Mouse (Mus musculus): ENCODE results near the gene Trim9. TPM values are rescaled to one million over a fixed set of nuclear protein-coding genes. Genes with fewer than 3 reads are reported as not detected.

Trim9 gene
- total RNA-seq (2021) = 1 to 10 TPM; 1.3 to 1.5 TPM
- long read RNA-seq, experiment 1 = 0 reads
- long read RNA-seq, experiment 2 = 0 reads

DNA sequence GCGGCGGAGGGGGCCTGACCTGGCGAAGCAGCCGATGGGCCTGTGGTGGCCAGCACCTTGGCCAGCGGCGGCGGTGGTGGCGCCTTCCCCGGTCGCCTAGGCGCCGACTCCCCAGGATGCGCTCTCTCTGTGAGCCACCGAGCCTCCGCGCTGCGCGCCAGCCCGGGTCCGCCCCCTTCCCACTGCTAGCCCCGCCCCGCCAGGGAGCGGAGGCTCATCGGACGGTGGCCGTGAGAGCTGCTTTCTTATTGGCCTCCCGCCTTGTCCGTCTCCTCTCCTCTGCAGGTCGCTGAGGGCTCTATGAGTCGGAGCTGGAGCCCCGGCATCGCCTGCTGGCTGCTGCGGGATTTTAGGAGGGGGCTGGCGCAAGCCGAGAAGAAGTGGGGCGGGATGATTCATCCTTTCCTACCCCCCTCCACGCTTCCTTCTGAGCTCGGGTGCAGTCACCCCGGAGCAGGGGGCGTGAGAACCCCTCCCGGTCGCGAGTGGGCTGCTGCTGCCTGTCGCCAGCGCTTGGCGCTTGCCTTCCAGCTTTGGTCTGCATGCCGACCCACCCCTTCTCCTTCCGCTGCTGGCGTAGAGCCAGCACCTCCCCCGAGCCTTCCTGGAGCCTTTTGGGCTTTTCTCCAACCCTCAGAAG lies at the start of gene Trim9:
Gene Trim9 (minus strand): TSS at position 413 of the 640 bp plus-strand sequence.
- peak; percentile 96 to 97 for DNase-seq

DNA sequence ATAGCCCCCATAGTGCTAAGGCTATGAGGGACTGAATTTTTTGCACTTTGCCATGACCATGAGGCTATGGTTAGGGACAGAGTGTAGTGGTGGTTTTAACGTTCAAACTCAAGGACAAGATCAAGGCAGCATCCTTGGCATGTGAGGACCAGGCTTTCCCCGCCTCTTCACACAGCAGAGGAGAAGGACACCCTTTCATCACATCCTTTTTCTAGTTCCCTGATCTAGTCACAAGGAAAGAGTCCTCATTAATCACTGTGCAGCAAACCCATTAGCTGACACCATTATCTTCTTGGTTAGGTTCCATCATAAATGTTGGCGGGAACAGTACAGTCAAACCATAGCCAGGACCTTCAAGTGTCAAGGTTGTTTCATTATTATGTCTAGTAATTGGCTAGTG lies 47.6 kb upstream of the Trim9 start:
- DNase-seq = peak; percentile 9 to 55

DNA sequence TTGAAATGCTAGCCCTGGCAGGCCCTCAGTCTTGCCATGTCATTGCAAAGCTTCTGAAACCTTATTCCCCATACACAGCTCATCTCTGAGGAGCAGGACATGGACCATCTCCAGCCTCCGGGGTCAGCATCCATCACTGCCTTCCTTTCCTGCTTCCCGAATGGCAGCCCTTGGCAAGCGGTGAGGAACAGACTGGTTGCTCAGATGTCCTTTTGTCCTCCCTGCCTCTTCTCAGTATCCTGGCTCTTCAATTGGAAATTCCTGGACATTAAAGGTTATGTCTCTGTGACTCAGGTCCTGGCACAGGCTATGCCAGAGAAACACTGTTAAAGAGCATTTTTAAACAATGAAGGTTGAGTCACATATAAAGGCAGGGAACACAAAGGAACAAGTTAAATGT lies 43.8 kb upstream of the Trim9 start:
- DNase-seq = peak; percentile 21 to 48

DNA sequence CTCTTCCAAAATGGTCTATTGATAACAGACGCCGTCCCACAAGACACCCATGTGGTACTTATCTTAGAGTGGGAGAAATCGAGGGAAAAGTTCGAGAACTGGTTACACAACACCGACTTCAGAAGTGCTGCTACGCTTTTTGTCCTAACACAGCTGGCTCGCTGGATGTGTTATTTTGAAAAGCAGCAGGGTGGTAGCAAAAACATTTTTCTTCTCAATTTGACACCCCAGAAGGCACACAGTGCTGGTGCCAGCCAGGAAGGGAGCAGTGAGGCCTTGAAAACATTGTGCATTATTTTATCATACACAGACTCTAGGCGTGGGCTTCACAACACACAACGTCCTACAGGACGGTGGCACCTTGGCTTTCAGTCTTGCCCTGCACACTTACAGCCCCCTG lies 27.6 kb upstream of the Trim9 start:
- no peak for DNase-seq

DNA sequence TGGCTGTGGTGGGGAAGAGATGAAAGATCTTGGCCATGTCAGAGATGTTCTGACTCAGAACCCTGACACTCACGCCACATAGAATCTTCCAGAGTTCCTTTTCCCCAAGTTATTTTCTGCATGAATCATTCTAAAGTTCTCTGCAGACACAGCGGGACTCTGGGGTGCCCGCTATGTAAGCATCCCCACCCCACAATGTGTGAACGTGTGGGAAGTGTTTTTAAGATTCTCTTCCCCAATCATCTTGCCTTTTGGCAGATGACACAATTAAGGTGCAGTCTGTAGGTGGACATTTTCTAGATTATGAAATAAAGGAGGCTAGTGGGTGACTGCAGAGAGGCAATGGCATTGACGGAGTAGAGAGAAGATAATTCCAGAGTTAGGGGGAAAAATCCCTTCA lies 25.5 kb upstream of the Trim9 start:
- DNase-seq = no peak

DNA sequence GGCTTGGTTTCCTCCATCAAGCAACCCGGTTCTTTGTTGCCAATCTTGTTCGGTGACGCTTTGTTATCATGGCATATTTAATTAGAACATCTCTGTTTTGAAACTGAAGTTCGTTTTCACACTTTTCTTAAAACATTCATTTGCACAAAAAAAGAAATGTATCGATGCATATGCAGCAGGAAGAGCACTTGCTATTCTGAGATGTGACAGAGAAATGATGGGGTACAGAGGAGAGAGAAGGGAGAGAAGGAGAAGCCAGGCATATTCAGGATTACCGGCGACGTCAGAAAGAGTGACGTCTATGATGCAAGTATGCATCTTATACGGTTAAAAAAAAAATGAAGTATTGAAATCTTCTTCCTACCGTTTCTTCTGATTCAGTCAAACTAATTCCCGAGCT lies 21.9 kb upstream of the Trim9 start:
- no peak for DNase-seq

DNA sequence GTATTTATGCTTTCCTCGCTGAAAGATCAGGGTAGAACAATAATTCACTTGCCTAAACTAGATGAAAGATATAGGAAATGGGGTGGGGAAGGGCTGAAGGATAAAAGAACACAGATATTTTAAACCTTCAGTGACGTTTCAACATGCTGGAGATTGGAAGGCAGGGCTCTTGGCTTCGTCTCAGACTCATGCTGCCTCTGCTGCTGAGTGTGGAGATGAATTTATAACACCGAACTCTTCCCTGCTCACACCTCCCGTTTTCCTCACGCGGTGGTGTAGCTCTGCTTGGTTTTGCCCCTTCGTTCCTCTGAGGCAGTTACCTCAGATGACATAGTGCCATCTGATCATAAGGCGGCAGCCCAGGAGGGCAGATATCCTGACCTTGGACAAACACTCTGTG lies 21.4 kb upstream of the Trim9 start:
- DNase-seq = no peak

DNA sequence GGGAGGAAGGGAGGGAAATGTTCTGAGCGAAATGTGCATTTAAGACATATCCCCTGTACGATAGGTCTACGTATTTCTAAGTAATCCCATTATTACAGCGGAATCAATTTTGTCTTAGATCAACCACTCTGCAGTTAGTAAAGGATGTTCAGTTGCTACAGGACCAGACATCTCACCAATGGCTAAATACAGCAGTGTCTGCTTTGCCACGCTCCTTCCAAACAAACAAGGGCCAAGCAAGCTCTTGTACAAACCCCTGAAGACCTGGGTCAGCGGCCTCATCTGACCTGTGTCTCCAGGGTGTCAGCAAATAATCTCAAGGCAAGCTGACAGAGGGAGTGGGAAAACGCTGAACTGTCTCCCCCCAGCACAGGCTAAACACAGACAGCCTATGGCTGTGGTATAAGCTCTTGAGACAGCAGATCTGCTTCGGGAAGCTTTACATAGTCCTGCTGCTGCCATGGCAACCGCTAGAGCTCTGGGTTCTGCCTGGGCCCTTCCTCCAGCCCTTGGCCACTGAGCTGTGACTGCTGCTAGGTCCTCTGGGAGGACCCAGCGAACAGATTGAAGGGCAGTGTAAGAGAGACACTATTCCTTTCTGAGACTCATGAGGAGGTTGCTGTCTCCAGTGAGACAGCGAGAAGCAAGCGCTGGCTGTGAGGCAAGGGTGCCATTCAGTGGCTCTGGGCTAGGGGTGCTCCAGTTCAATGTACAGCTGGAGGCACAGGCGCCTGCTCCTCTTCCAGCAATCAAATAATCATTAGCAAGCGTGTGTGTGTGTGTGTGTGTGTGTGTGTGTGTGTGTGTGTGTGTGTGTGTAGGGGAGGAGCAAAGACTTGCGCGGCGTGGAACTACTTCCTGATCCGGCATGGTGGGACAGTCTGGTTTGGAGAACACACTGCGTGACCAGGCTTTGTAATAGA lies 20.2 kb upstream of the Trim9 start:
- DNase-seq = peak; percentile 24 to 55

DNA sequence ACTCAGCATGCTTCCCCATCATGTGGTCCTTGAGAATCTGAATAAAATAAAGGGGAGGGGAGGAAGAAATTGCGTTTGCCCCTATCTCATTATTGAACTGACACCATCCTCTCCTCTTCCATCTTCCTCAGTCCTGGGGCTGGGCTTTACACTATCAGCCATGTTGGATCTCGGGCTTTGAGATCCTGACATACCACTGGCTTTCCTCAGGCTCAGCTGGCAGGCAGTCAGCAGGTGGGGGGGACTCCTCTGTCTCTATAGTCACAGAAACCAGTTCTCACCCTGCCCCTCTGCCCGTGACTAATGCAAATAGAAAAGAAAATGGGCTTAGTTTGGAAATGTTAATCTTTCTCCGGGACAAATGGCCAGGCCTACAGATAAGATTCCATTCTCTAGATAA lies 15.6 kb upstream of the Trim9 start:
- no peak for DNase-seq

DNA sequence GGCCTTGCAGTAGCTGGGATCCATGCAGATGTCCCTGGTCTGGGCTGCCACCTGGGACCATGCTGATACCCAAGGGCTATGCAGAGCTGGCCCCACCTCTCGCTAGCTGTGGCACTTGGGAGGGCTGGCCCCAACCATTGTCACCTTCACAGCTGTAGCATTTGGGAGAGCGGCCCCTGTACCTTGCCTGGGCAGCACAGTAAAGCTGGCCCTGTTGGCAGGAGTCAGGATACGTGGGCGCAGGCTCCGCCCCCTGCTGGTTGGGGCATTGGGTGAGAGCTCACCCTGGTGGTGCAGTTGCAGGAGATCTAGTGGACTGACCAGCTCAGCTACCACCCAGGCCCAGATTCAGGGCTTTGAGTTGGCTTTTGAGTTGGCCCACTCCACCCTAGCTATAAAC lies 12.9 kb upstream of the Trim9 start:
- DNase-seq = no peak

DNA sequence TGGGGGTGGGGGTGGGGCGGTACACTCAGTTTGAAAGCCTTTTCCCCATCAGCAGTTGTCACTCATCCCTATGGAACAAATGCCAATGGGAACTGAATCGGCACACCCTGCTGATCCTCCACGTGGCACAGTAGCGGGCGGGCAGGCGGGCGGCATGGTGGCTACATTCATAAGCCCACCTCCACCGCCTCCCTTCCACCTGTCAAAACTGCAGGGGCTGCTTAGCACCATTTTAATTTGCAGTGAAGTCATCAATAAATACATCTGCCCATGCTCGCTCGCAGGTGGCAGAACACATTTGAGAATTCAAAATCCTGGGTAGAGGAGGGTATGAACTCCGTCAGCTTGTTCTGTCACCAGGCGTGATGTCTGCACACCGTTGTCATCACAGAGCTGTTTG lies 12.0 kb upstream of the Trim9 start:
- no peak for DNase-seq

DNA sequence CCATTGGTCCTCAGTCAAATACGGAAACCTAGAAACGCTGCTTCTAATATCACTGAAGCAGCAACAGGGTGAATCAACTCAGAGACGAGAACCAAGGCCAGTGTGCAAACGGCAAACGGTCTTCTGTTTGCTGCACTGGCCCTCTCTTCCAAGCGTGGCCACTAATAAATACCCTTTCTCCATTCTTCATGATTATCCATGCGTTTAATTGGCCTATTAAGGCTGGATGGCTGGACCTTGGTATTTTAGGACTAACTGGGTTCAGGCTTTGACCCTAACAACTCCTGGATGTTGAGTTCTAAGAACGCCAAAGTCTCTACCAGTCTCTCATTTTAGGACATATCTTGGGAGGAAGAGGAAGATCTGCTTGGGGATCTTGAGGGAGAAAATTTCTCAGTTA lies 7.5 kb upstream of the Trim9 start:
- no peak for DNase-seq

DNA sequence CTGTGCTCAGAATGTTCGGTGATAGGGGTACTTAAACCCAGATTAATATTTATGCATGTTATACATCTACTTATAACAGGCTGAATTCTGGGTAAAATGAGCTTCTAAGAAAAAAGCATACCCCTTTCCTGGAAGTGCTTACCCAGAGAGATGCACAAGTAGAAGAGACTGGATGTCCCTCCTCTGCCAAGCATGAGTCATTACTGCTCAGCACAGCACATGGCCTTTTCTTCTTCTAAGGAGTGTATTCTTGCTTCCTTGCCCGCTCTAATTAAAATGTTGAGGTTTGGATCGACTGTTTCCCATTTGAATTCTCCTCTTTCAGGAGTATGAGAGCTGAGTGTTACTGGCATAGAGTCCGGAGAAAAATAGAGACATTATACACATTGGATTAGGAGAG lies 3.1 kb upstream of the Trim9 start:
- peak in 1 of 2 experiments; percentile 15 for DNase-seq

DNA sequence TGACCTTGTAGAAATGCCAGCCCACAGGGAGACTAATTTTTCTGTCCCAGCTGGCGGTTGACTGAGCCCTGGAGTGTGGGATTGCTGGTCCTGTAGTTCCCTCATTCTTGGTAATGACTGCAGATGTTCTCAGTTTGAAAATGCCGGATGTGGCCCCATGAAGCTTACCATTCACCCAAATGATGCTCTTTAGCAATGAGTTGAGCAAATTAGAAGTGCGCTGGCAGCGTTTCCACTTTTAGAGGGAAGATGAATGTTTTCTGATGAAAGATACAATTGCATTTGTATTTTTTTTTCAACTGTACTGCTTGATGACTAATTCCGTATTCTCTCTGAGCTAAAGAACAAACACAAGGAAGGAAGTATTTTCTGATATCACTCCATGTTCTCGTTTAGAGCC lies 2.4 kb upstream of the Trim9 start:
- DNase-seq = no peak

DNA sequence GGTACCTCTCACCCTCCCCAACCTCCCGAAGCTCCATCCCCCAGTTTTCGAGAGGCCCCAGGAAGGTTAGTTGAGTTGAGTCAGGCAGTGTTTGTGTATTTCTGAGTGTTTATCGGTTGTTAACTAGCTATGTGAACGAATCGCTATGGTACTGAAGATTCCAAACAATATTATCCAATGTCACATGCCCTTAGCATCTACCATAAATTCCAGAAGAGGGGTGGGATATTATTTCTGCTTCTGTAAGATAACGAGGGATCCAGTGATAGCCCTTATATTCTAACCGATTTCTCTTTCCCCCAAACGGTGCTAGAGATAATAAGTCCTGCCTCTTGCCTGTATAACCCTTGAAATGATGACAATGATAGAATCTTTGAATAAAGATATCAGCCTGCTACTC lies 612 bp upstream of the Trim9 start:
- no peak for DNase-seq

DNA sequence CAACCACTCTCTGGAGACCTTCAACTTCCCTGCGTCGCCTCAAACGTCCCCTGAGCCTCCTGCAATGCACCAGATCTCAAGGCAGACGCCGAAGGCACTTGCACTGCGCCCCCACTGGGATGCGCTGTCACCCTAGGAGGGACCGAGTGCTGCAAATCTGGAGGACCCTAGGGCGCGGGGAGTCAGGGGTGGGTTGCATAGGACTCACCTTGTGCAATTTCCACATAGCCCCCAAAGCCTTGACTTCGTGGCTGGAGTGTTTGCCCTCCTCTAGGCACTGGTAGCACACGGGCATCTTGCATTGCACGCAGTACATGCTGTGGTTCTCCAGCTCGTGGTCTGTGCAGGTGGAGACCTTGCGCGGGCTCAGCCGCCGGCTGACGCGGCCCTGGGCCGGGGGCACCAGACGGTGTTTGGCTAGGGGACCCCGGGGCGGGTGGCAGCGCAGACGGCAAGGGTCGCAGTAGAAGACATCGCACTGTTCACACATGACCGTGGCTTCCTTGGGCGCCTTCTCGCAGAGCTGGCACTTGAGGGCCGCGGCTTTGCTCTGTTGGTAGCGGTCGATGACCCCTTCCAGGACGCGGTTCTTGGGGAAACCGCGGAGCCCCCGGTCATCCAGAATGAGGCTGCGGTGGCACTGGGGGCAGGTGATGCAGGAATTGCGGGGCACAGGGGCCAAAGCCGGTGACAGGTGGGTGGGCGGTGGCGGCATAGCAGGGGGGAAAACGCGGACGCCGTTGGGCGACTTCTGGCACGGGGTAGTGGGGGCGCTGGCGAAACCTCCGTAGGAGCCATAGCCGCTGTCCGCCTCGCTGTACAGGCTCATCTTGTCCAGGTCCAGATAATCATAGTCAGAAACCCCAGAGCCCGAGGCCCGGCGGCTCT lies 1.0 kb downstream of the Trim9 start:
- DNase-seq = peak; percentile 43 to 48

DNA sequence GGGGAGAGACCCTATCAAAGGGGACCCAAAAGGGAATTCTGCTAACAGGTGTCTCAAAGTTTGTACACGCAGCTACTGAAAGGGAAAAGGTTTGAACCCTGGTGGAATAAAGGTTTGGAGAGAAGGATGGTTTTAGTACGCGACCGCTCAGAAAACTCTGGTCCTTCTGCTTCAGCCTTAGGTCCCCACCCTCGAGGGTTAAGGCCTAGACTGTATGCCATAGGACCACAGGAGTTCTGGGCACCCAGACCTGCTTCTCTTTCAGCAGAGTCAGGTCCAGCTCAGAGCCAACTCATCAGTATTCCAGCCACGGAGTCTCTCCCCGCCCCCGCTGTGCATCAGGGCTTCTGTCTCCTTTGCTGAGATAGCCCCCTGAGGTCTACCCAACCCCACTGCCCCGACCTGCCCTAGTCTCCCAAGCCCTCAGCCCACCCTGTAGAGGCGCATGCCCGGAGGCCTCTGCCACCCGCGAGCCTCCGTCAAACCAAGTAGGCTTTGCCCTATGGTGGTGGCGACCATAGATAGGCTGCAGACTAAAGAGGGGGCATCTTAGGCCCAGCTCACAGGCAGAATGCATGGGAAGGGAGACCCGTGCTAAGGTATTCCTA lies 1.8 kb downstream of the Trim9 start:
- no peak for DNase-seq

DNA sequence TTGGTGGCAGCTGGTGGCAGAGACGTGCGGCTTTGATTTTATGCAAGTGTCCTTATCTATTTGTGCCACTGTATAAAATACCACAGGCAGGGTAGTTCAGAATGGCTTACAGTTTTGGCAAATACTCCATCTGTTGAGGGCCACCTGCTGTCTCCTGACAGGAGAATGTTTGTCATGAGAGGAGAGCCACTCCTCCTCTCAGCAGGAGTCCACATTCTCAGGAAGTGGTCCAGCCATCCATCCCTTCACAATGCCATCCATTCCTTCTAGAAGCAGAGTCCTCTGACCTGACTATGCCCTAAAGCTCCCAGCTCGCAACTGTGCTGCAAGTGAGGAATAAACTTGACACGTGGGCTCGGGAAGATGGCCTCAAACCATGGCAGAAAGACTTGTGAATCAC lies 12.2 kb downstream of the Trim9 start:
- DNase-seq = no peak

DNA sequence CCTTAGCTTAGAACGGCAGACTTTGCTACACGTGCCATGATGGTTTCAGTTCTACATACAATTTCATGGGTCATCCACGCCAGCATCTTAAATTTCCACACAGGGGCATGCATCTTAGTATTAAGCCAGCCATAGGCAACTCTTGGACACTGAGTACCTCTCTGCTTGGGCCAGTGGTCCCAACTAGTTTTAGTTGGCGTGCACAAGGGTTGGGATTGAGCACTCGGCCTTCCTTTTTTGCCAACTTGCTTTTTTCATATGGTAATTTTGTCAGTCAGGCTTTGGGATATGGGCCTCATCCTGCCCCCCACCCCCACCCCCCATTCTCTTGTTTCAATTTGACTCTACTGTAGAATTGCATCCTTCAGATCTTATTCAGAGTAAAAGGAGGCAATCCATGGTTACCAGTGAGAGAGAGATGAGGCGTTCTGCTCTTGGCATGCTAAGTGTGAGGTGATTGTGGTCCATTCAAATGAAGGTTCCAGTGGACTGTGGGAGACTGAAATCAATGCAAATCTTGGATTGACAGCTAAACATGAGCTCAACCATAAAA lies 14.1 kb downstream of the Trim9 start:
- DNase-seq = no peak

DNA sequence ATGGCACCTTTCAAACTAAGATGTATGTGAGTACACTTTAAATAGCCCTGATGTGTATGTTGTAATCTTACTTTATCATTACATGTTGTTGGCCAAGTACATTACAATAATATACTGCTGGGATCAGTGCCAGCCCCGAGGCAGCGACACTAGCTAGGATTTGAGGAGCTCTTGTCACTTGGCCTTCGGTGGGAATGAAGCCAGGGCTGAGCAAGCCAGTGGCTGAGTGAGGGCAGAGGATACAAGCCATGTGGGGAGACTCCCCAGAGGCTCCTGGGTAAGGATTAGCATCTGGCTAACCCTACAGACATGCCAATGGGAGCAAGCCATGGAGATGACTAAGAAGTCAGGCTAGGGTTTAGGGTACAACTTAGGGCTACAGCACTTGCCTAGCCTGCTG lies 18.4 kb downstream of the Trim9 start:
- DNase-seq = peak in 1 of 2 experiments; percentile 17

DNA sequence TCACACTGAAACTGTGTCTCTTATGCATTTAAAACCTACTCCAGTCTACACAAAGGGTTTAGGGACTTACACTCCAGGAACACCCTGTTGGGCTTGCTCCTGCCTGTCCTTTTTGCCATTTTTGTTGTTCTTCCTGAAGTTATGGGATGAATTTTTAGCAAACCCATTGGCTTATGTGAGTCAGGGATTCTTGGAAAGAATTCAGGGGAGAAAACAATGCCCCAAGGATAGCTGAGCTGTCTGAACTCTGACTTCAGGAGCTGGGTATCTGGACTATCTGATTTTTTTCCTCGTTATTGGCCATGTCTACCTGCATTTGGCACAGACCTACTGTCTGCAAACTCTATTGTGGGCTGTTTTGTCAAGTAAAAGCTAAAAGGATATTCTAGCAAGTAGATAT lies 20.5 kb downstream of the Trim9 start:
- DNase-seq = no peak

DNA sequence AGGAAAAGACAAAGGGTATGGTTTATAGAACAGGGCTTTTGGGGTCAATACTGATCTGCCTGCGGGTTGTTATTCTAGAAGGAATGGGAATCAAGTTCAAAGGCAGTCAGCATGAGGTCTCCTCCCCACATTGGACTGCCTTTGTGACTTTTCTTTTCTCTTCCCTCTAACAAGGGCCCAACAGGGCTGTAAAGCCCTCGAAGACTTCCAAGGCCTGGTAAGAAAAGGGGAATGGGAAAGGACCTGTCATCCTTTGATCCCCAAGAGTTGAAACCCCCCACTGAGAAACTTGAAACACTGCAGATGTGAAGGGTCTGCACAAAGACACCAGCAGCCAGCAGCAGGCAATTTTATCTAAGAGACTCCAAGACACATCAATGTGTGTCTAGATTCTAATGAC lies 21.0 kb downstream of the Trim9 start:
- DNase-seq = no peak

All from adrenal gland, postnatal 36 days (tissue).